Mouse (Mus musculus) neural tube, embryonic 15.5 days (tissue): Measurements from ENCODE around the gene Wscd1. TPM values are rescaled to one million over a fixed set of nuclear protein-coding genes. Genes with fewer than 3 reads are reported as not detected.

ENCODE experiments used
- ATAC-seq: fragments of 200-750 bp; cut with Nextera tagmentation; 2 replicates; pipeline ENCODE4 v1.8.0; 2017; ENCODE audit warnings: mild to moderate bottlenecking, moderate TSS enrichment, moderate library complexity; ENCODE audit not compliant: low FRiP score
- H3K27ac ChIP-seq: fragments of 300-500 bp; sonication (generic); replicated peaks from 2 replicates; pipeline ENCODE4 v1.5.1; 2015; ENCODE audit warnings: mild to moderate bottlenecking, inconsistent platforms
- H3K27me3 ChIP-seq: fragments of 300-500 bp; sonication (generic); replicated peaks from 2 replicates; pipeline ENCODE4 v1.6.1; 2015; ENCODE audit warnings: inconsistent platforms
- H3K36me3 ChIP-seq: fragments of 300-500 bp; sonication (generic); 2 replicates; pipeline ENCODE4 v1.6.1; 2015; ENCODE audit warnings: inconsistent platforms
- H3K4me1 ChIP-seq: fragments of 300-500 bp; sonication (generic); 2 replicates; pipeline ENCODE4 v1.6.1; 2015; ENCODE audit warnings: inconsistent platforms
- H3K4me2 ChIP-seq: fragments of 300-500 bp; sonication (generic); 2 replicates; pipeline ENCODE4 v1.6.1; 2015; ENCODE audit warnings: inconsistent platforms, mild to moderate bottlenecking, moderate library complexity
- H3K4me3 ChIP-seq: fragments of 300-500 bp; sonication (generic); replicated peaks from 2 replicates; pipeline ENCODE4 v1.5.1; 2015; ENCODE audit warnings: mild to moderate bottlenecking, inconsistent platforms
- H3K9ac ChIP-seq: fragments of 300-500 bp; sonication (generic); replicated peaks from 2 replicates; pipeline ENCODE4 v1.6.1; 2015; ENCODE audit warnings: mild to moderate bottlenecking, inconsistent platforms
- H3K9me3 ChIP-seq: fragments of 300-500 bp; sonication (generic); replicated peaks from 2 replicates; pipeline ENCODE4 v1.6.1; 2016; ENCODE audit warnings: inconsistent platforms
- WGBS: fragments of 180-500 bp; shearing (Covaris S2); methylation state at CpG from one replicate; pipeline ENCODE4 v1.1.7; 2015; ENCODE audit warnings: mixed read lengths; 5-methylcytosine and 5-hydroxymethylcytosine counted together
- polyA plus RNA-seq: library from polyadenylated mRNA; unstranded; fragments of >200 nt; fragmentation: Nextera tagmentation; extraction: Ambion mirVana; gene quantifications from 2 replicates; pipeline ENCODE4 v1.2.1, GENCODE M21; 2015

Wscd1 gene
- polyA plus RNA-seq, 1 experiment from 2014 or later: 62.1 TPM

- H3K27ac ChIP-seq: no peak overlapping the region
- peak overlapping the region; percentile 2; the same call in 1 of the 2 replicates for H3K4me2 ChIP-seq
- H3K36me3 ChIP-seq: no peaks in the 10 kb centered on the region
- H3K4me1 ChIP-seq: peaks cover 68% of the 10 kb centered on the region
- WGBS: 67% methylated on average over 2 of the region's 2 CpGs
- no peak for ATAC-seq
- H3K9ac ChIP-seq: no peak overlapping the region
- no peaks in the 10 kb centered on the region for H3K27me3 ChIP-seq
- no peak overlapping the region for H3K4me3 ChIP-seq
- H3K9me3 ChIP-seq: no peaks in the 10 kb centered on the region
Observed at GRCm38 (mm10) chr11:71755115-71755514, 5.4 kb downstream of the Wscd1 start.

DNA sequence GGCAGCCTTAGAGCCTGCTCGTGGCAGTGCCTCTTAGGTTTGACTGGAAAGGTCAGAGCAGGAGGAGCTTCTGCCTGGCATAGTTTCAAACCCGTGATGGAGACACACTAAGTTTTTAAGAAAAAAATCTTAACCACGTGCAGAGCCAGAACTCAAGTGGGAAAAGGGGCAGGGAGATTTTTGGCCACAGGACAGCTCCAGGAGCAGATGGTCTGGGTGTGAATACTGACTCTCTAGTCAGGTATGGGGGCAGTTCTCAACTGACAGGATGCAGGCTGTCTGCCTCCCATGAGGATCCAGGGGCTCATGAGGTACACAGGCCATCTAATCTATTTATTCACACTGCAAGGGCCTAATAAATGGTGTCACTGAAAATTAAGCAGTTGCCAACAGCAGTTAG lies 6.6 kb downstream of the Wscd1 start:
- peaks cover 64% of the 10 kb centered on the region for H3K4me1 ChIP-seq
- no peak overlapping the region for H3K4me2 ChIP-seq
- H3K27me3 ChIP-seq: no peaks in the 10 kb centered on the region
- ATAC-seq: no peak
- H3K36me3 ChIP-seq: no peaks in the 10 kb centered on the region
- WGBS: 36% methylated on average over 3 of the region's 3 CpGs
- H3K27ac ChIP-seq: peak overlapping the region; percentile 57; the same call in 1 of the 2 replicates
- no peaks in the 10 kb centered on the region for H3K9me3 ChIP-seq
- H3K4me3 ChIP-seq: no peak overlapping the region
- no peak overlapping the region for H3K9ac ChIP-seq

DNA sequence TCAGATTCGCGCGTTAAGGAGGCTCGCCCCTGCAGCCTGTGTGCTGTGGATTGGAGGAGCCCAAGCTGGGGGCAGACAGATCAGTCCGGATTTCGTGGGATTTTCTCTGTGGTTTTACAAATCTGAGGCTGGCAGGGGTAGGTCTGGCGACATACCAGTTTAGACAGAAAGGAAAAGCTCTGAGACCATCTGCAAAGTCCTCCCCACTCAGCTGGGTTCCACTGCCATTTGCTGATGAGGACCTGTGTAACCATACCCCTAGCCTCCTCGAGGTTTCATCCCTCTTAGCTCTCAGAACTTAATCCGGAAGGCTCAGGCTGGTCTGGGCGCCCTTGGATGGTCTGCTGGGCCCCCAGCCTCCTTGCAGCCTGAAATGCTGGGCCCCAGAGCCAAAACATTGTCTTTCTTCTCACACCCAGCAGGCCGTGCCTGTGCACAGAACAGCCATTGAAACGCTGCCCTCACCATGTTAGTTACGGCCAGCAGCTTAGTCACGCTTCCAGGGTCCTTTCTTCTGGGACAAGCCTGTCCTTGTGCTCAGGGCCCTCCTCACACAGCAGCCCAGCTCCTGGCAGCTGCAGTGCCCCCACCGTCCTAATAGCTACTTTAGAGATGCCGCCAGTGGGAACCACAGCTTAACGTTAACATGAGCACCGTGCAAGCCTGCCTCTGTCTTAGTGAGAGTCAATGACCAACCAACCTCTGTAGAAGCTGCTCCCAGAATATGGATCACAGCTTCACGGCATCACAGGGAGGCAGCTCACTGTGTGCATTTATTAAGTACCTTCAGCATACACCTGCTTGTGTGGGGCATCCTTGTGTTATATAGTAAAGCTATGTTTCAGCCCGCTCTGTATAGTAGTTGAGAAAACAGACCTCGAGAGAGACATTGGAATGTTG lies 8.7 kb downstream of the Wscd1 start:
- ATAC-seq: peak; percentile 86
- WGBS: 18% methylated on average over 21 of the region's 21 CpGs
- 0 out of 2 replicates have a peak overlapping the region, but pooled peaks have one; percentile 3 for H3K9ac ChIP-seq

GRCm38 (mm10) chr11:71760991-71761390 lies 11.3 kb downstream of the Wscd1 start:
- WGBS: 85% methylated on average over 9 of the region's 9 CpGs
- no peaks in the 10 kb centered on the region for H3K9me3 ChIP-seq
- no peaks in the 10 kb centered on the region for H3K36me3 ChIP-seq
- no peak overlapping the region for H3K4me3 ChIP-seq
- no peak overlapping the region for H3K27ac ChIP-seq
- H3K27me3 ChIP-seq: no peaks in the 10 kb centered on the region
- H3K9ac ChIP-seq: no peak overlapping the region
- H3K4me1 ChIP-seq: peaks cover 61% of the 10 kb centered on the region
- H3K4me2 ChIP-seq: no peak overlapping the region
- ATAC-seq: no peak

More for the DNA sequence above, 8.7 kb downstream of the Wscd1 start:
- Histone ChIP-seq H3K4me1 (peaks cover 59% of the 10 kb centered on the region), H3K4me2 (peak overlapping the region; percentile 24), H3K27me3 (no peaks in the 10 kb centered on the region), H3K9me3 (no peaks in the 10 kb centered on the region), H3K36me3 (no peaks in the 10 kb centered on the region), H3K27ac (peak overlapping the region; percentile 81), H3K4me3 (no peak overlapping the region)

DNA sequence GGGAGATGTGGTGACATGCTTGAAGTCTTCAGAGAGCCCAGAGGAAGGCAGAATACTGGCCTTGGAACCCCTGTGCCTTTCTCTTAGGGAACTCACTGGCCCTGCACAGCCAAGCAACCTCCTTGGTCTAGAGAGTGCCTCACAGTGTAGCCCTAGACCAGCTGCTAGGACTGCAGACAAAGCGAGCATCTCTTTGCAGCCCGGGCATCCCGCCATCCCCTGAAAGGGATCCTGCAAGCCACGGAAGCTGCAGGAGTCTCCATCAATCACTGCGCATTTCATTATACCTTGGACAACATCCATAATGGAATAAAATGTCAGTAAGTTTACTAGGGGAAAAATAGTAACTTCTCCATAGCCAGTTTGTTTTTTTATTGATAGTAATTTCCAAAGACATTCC lies 13.4 kb downstream of the Wscd1 start:
- Histone ChIP-seq H3K4me2 (no peak overlapping the region), H3K27me3 (no peaks in the 10 kb centered on the region), H3K27ac (peak overlapping the region; percentile 70), H3K9ac (no peak overlapping the region), H3K4me1 (peaks cover 46% of the 10 kb centered on the region), H3K9me3 (no peaks in the 10 kb centered on the region), H3K4me3 (no peak overlapping the region), H3K36me3 (no peaks in the 10 kb centered on the region)
- ATAC-seq: peak; percentile 70; the same call in 1 of the 2 replicates
- 14% methylated on average over 5 of the region's 5 CpGs for WGBS

- no peak overlapping the region for H3K4me2 ChIP-seq
- H3K27ac ChIP-seq: peak overlapping the region; percentile 70
- H3K9me3 ChIP-seq: no peaks in the 10 kb centered on the region
- H3K4me3 ChIP-seq: no peak overlapping the region
- 29% methylated on average over 5 of the region's 5 CpGs for WGBS
- no peak overlapping the region for H3K9ac ChIP-seq
- peaks cover 40% of the 10 kb centered on the region for H3K4me1 ChIP-seq
- ATAC-seq: peak; percentile 62; the same call in 1 of the 2 replicates
- peaks cover 3% of the 10 kb centered on the region; the same call in 1 of the 2 replicates for H3K36me3 ChIP-seq
- H3K27me3 ChIP-seq: no peaks in the 10 kb centered on the region
Observed at GRCm38 (mm10) chr11:71763651-71764275, 14.0 kb downstream of the Wscd1 start.

- H3K4me3 ChIP-seq: no peak overlapping the region
- WGBS: 77% methylated on average over 2 of the region's 2 CpGs
- no peaks in the 10 kb centered on the region for H3K9me3 ChIP-seq
- no peaks in the 10 kb centered on the region for H3K27me3 ChIP-seq
- no peak overlapping the region for H3K4me2 ChIP-seq
- peaks cover 6% of the 10 kb centered on the region; the same call in 1 of the 2 replicates for H3K36me3 ChIP-seq
- no peak overlapping the region for H3K9ac ChIP-seq
- no peak overlapping the region for H3K27ac ChIP-seq
- peaks cover 35% of the 10 kb centered on the region for H3K4me1 ChIP-seq
- no peak for ATAC-seq
Observed at GRCm38 (mm10) chr11:71764743-71765142, 15.0 kb downstream of the Wscd1 start.

- H3K9me3 ChIP-seq: no peaks in the 10 kb centered on the region
- no peak overlapping the region for H3K4me3 ChIP-seq
- peaks cover 40% of the 10 kb centered on the region for H3K4me1 ChIP-seq
- H3K27ac ChIP-seq: no peak overlapping the region
- no peak for ATAC-seq
- no peak overlapping the region for H3K4me2 ChIP-seq
- WGBS: 61% methylated on average over 6 of the region's 6 CpGs
- H3K36me3 ChIP-seq: peaks cover 8% of the 10 kb centered on the region; the same call in 1 of the 2 replicates
- no peaks in the 10 kb centered on the region for H3K27me3 ChIP-seq
- H3K9ac ChIP-seq: no peak overlapping the region
Observed at GRCm38 (mm10) chr11:71765335-71765734, 15.6 kb downstream of the Wscd1 start.

- Histone ChIP-seq H3K27me3 (no peaks in the 10 kb centered on the region), H3K36me3 (peaks cover 16% of the 10 kb centered on the region; the same call in 1 of the 2 replicates), H3K27ac (no peak overlapping the region), H3K9me3 (no peaks in the 10 kb centered on the region), H3K9ac (no peak overlapping the region), H3K4me1 (peaks cover 44% of the 10 kb centered on the region), H3K4me2 (no peak overlapping the region), H3K4me3 (no peak overlapping the region)
- ATAC-seq: no peak
- WGBS: 88% methylated on average over 1 of the region's 1 CpGs
Observed at GRCm38 (mm10) chr11:71766380-71766779, 16.7 kb downstream of the Wscd1 start.

GRCm38 (mm10) chr11:71767726-71768125 lies 18.0 kb downstream of the Wscd1 start:
- no peak overlapping the region for H3K4me3 ChIP-seq
- 67% methylated on average over 3 of the region's 3 CpGs for WGBS
- H3K9ac ChIP-seq: no peak overlapping the region
- no peaks in the 10 kb centered on the region for H3K9me3 ChIP-seq
- H3K36me3 ChIP-seq: peaks cover 16% of the 10 kb centered on the region; the same call in 1 of the 2 replicates
- H3K4me1 ChIP-seq: peaks cover 37% of the 10 kb centered on the region
- H3K27ac ChIP-seq: no peak overlapping the region
- no peak for ATAC-seq
- no peak overlapping the region for H3K4me2 ChIP-seq
- H3K27me3 ChIP-seq: no peaks in the 10 kb centered on the region

DNA sequence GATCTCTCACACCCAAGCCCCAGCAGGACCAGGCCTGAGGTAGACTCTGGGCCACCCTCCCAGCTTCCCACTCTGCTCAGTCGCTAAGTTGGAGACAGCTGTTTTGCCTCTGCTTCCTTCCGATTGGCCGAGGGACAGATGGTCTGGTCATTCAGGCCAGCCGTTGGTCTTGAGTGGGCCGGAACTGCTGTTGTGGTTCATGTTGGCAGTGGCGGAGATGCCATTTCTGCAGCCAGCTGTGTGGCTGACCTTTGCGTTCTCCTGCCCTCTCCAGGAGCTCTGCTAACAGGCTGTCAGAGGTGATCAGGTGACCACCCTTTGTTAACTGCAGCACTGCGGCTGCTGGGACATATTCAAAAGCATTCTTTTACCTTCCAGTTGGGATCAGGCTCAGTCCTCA lies 20.0 kb downstream of the Wscd1 start:
- Histone ChIP-seq H3K4me2 (no peak overlapping the region), H3K9ac (no peak overlapping the region), H3K4me1 (peaks cover 41% of the 10 kb centered on the region), H3K36me3 (peaks cover 16% of the 10 kb centered on the region; the same call in 1 of the 2 replicates), H3K4me3 (no peak overlapping the region), H3K9me3 (no peaks in the 10 kb centered on the region), H3K27me3 (no peaks in the 10 kb centered on the region), H3K27ac (no peak overlapping the region)
- WGBS: 67% methylated on average over 8 of the region's 8 CpGs
- no peak for ATAC-seq
